Mouse (Mus musculus) testis, adult 2 months (tissue): ENCODE measurements around the gene Diaph3. TPM values are rescaled to one million over a fixed set of nuclear protein-coding genes. Genes with fewer than 3 reads are reported as not detected.

Experiments used
- H3K27ac ChIP-seq: fragments of 200-500 bp; 2 replicates; pipeline ENCODE4 v1.5.1; 2012; ENCODE audit warnings: low read depth, low read length; ENCODE audit not compliant: control insufficient read depth, insufficient read depth
- H3K27me3 ChIP-seq: fragments of 200-500 bp; 2 replicates; pipeline ENCODE4 v1.6.1; 2012; ENCODE audit warnings: mild to moderate bottlenecking, low read length, moderate library complexity; ENCODE audit not compliant: control insufficient read depth, insufficient read depth
- H3K36me3 ChIP-seq: fragments of 200-500 bp; 2 replicates; pipeline ENCODE4 v1.6.1; 2012; ENCODE audit warnings: mild to moderate bottlenecking, low read length; ENCODE audit not compliant: control insufficient read depth, insufficient read depth
- H3K4me1 ChIP-seq: fragments of 200-500 bp; 2 replicates; pipeline ENCODE4 v1.6.1; 2012; ENCODE audit warnings: low read length; ENCODE audit not compliant: control insufficient read depth, insufficient read depth
- H3K4me3 ChIP-seq: fragments of 200-500 bp; 2 replicates; pipeline ENCODE4 v1.5.1; 2012; ENCODE audit warnings: low read depth, mild to moderate bottlenecking, low read length, moderate library complexity, mixed read lengths; ENCODE audit not compliant: control insufficient read depth
- CTCF ChIP-seq: fragments of 200-500 bp; IDR thresholded peaks from 2 replicates; pipeline ENCODE4 v1.5.1; 2012; ENCODE audit warnings: low read depth, mild to moderate bottlenecking, inconsistent platforms, low read length, moderate library complexity; ENCODE audit not compliant: control insufficient read depth, insufficient read depth, insufficient replicate concordance
- POLR2A ChIP-seq: fragments of 200-500 bp; IDR thresholded peaks from 2 replicates; pipeline ENCODE4 v1.6.1; 2012; ENCODE audit warnings: low read depth, mild to moderate bottlenecking, inconsistent platforms, low read length, moderate library complexity; ENCODE audit not compliant: control insufficient read depth
- polyA plus RNA-seq: library from polyadenylated mRNA; depleted of rRNA; stranded (reverse); fragments of >200 nt; gene quantifications from 2 replicates; pipeline ENCODE4 v1.2.3, GENCODE M21; 2012

Gene Diaph3
- polyA plus RNA-seq, 1 experiment, result 13.0 TPM

DNA sequence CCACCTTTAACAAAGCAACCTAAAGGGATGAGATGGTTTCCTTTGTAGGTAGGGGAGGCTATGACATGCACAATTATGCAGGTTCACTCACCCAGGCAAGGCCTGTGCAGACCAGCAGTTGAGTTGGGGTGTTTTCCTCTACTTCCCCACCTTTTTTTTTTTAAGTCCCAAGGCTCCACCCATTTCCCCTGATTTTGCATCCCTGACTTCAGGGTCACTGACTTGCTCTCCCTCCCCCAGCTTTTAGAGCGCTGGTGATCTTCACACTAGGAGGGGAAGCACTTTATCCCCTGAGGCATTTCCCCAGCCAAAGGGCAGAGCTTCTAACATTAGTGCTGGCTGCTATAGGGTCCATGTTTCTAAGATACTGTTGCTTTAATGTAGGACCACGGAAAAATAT lies 30.4 kb downstream of the Diaph3 start:
- Histone ChIP-seq H3K36me3 (no peaks in the 10 kb centered on the region), H3K4me3 (no peak overlapping the region), H3K27me3 (no peaks in the 10 kb centered on the region), H3K27ac (no peak overlapping the region), H3K4me1 (no peaks in the 10 kb centered on the region)
- TF ChIP-seq CTCF, result no peak
- TF ChIP-seq POLR2A, result no peak

- H3K27me3 ChIP-seq, result no peaks in the 10 kb centered on the region
- TF ChIP-seq CTCF, result no peak
- TF ChIP-seq POLR2A, result no peak
- no peaks in the 10 kb centered on the region for H3K36me3 ChIP-seq
- H3K4me3 ChIP-seq, result no peak overlapping the region
- H3K27ac ChIP-seq, result no peak overlapping the region
- no peaks in the 10 kb centered on the region for H3K4me1 ChIP-seq
Observed at GRCm38 (mm10) chr14:87099380-87100088, 41.5 kb downstream of the Diaph3 start.

DNA sequence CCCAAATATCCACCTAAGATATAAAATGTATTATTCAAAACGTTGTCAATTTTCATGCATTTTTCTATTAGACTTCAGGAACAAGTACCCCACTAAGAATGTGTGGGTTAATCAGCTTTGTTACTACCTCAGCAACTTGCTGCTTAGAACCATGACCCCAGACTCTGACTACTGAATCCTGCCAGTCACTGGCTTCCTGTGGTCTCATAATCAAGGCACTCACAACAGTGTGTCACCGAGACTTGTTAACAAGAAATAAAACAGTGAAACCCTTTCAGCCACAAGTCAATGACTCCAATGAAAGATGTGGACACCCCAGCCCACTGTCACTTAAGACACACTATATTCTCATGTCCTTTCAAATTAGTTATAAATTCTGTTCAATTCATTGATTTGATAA lies 42.9 kb downstream of the Diaph3 start:
- no peak for TF ChIP-seq POLR2A
- no peak for TF ChIP-seq CTCF
- no peaks in the 10 kb centered on the region for H3K4me1 ChIP-seq
- H3K27ac ChIP-seq, result no peak overlapping the region

GRCm38 (mm10) chr14:87091522-87091921 lies 49.5 kb downstream of the Diaph3 start:
- no peak overlapping the region for H3K27ac ChIP-seq
- no peak for TF ChIP-seq CTCF
- TF ChIP-seq POLR2A, result no peak
- H3K36me3 ChIP-seq, result no peaks in the 10 kb centered on the region
- no peak overlapping the region for H3K4me3 ChIP-seq
- no peaks in the 10 kb centered on the region for H3K27me3 ChIP-seq
- H3K4me1 ChIP-seq, result no peaks in the 10 kb centered on the region

More for the DNA sequence above, 42.9 kb downstream of the Diaph3 start:
- no peak overlapping the region for H3K4me3 ChIP-seq
- H3K27me3 ChIP-seq, result no peaks in the 10 kb centered on the region
- no peaks in the 10 kb centered on the region for H3K36me3 ChIP-seq

DNA sequence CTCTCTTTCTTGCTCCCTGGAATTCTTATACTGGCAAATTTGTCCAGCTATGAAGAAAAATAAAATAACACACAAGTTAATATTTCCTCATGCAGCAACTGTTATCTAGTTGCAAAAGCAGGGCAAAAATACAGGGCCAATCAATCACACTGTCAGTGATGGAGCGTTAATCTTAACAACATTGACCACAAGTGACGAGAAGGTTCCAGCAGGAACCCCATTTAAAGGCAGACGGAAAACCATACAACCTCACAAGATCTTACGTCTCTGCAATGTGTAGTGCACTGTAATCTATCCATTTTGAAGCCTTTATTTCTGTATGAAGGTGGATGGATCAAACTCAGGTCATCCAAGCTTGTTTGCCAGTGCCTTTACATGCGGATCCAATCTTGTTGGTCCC lies 49.9 kb downstream of the Diaph3 start:
- Histone ChIP-seq H3K27me3 (no peaks in the 10 kb centered on the region), H3K4me1 (no peaks in the 10 kb centered on the region), H3K27ac (no peak overlapping the region), H3K36me3 (no peaks in the 10 kb centered on the region), H3K4me3 (no peak overlapping the region)
- no peak for TF ChIP-seq POLR2A
- no peak for TF ChIP-seq CTCF

DNA sequence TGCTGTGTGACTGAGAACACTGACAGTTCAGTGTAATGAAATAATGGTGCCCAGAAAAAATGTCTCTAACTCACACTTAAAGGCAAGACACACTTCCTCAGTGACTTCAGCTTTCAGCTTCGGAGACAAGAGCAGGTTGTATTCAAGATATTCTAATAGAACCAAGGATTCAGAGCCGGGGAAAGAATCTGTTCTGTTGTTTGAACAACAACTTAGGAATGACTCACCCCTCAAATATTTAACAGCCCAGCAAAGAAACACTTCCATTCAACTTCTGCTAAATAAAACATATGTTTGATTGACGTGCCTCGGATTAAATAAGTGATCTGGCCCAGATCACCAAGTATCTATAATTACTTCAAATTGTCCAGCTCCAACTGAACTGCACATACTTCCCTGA lies 52.1 kb downstream of the Diaph3 start:
- Histone ChIP-seq H3K4me3 (no peak overlapping the region), H3K27me3 (no peaks in the 10 kb centered on the region), H3K36me3 (no peaks in the 10 kb centered on the region), H3K27ac (no peak overlapping the region), H3K4me1 (no peaks in the 10 kb centered on the region)
- TF ChIP-seq CTCF (no peak), POLR2A (no peak)

DNA sequence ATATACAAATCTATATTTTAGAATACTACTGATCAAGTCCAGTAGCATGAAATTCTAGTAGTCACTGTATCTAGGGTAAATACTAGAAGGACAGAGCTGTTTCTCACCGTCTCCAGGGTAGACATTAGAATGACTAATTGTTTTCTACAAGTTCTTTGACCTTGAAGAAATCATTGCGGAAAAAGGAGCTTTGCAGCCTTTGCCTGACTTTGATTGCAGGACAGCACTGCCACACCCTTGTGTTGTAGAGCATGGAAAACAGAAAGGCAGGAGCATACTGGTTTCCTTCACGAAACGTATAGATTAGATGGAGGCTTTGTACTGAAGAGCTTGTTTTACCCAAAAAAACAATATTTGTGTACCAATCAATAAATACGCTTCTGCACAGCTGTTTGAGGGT lies 52.6 kb downstream of the Diaph3 start:
- H3K27me3 ChIP-seq, result no peaks in the 10 kb centered on the region
- no peak overlapping the region for H3K27ac ChIP-seq
- TF ChIP-seq POLR2A (no peak), CTCF (no peak)
- no peaks in the 10 kb centered on the region for H3K36me3 ChIP-seq
- H3K4me3 ChIP-seq, result no peak overlapping the region
- H3K4me1 ChIP-seq, result no peaks in the 10 kb centered on the region
